Mouse (Mus musculus) forebrain, embryonic 12.5 days (tissue): ENCODE data around the gene Syne1. TPM values are rescaled to one million over a fixed set of nuclear protein-coding genes. Genes with fewer than 3 reads are reported as not detected.

Source experiments
- polyA plus RNA-seq: library from polyadenylated mRNA; unstranded; fragments of >200 nt; fragmentation: Nextera tagmentation; extraction: Ambion mirVana; gene quantifications from 2 replicates; pipeline ENCODE4 v1.2.1, GENCODE M21; 2016

Gene Syne1
- polyA plus RNA-seq, 1 experiment from 2014 or later = 3.2 TPM

Other genes with a start within 250 kb of the Syne1 start
- 0.92 and 1.7 TPM in 2 replicates for gene Myct1, start 42.3 kb upstream of the Syne1 start, polyA plus RNA-seq
- not detected in 2 replicates for gene Vip, start 87.7 kb upstream of the Syne1 start, polyA plus RNA-seq